Mouse (Mus musculus) right cerebral cortex, postnatal 10 days (tissue): ENCODE data around the gene Eml6.

Experiments used
- DNase-seq, 2 experiments: peaks; one replicate each; pipeline ENCODE4 v3.0.0; 2021; ENCODE audit warnings: low spot score in 2 of 2

The Eml6 gene

DNA sequence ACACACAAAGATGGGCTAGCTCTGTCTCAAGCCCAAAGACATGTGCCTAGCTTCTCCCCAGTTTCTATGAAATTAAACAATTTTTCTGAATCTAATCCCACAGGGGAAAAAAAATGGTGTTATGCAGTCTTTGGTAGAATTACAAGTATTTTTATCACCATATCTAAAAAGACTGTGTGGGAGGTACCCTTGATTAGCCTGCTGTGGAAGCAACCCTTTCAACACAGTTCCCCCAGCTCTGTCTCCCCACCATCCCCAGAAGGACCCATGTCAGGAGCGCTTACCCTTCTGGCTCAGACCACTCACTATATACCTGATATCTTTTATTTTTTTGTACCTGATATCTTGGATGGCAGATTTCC is 276.4 kb downstream of the Eml6 start:
- no peak for DNase-seq

GRCm38 (mm10) chr11:29748750-29749467 is 276.9 kb downstream of the Eml6 start:
- DNase-seq = no peak

GRCm38 (mm10) chr11:29747881-29748280 is 278.0 kb downstream of the Eml6 start:
- DNase-seq = no peak

DNA sequence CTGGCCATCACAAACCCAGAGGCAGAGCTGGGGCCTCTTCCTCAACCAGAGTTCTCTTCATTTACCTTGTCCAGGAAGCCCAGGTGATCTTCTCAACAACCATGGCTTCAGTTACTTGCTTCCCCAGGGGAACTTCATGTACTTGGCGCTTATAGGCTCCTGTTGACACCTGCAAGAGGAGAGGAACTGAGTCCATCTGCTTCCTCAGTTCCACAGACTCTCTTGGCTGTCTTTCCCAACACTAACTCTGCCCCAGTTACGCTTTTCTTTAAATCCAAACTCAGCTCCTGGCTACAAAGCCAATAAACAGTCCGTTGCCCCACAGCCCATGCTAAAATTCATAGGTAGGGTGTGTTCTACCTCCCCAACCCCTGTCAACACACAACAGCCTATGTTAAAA is 278.5 kb downstream of the Eml6 start:
- no peak for DNase-seq

DNA sequence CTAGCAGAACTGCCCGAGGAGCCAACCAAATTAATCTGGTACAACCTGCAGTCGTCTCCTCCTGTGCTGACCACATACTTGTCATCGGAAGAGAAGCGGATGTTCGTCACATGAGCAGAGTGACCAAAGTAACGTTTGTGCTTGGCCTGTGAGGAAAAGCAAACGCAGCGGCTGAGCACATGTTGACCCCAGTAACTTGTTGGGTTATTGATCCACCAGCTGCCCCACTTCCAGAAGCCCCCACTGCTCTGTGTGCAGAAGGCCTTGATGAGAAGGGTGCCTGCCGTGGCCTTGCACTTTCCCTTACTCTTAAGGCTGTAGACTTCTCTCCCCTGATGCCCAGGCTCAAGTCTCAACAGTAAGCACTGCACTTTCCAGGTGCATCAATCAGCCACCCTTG is 279.6 kb downstream of the Eml6 start:
- no peak for DNase-seq

DNA sequence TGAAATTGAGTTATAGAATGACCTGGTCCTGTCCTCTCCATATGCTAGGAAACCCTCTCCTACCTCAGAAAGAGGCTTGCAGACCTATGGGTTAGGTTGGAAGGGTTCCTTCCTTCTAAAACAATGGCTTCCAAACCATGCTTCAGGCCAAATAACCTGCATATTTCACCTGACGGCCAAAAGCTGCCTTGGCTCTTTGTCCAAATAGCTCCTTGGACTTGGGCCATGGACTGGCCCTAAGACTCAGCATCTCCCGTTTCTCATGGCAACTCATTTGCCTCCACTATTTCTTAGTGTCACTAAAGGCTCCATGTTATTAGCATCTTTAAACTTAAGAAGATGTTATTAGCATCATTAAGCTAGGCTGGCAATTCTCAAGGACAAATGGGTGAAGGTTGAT is 280.3 kb downstream of the Eml6 start:
- DNase-seq = no peak

DNA sequence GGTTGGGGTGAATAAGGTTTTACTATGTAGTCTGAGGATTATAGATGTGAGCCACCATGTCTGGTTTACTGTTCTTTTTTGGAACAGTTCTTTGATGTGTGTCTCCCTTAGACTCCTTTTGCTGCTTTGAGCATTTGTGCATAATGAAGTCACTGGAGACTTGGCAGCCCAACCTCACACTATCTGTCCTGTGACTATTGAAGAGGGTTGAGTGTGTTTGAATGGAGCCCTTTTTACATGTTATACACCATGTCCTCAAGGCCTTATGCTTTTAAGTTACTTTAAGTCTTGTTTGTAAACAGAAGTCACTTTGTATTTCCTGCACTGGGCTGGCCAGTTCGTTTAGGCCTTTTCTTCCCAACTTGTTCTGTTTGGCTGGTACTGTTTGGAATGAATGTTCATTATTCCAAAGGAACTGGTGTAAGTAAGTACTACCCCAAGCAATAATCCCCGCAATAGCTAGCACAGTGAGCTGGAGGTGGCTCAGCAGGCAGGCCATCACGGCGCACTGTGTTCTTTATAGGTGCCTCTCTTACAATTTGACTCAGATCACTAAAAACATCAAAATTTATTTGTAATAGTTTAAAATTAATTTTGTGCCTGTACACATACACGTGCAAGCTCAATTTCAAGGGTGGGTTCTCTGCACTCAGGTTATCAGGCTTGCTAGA is 280.9 kb downstream of the Eml6 start:
- DNase-seq = no peak

GRCm38 (mm10) chr11:29739752-29740151 is 286.1 kb downstream of the Eml6 start:
- DNase-seq = no peak

- DNase-seq = no peak
Measured at GRCm38 (mm10) chr11:29727901-29728300, 297.9 kb downstream of the Eml6 start.

GRCm38 (mm10) chr11:29725610-29726009 is 300.2 kb downstream of the Eml6 start:
- no peak for DNase-seq

DNA sequence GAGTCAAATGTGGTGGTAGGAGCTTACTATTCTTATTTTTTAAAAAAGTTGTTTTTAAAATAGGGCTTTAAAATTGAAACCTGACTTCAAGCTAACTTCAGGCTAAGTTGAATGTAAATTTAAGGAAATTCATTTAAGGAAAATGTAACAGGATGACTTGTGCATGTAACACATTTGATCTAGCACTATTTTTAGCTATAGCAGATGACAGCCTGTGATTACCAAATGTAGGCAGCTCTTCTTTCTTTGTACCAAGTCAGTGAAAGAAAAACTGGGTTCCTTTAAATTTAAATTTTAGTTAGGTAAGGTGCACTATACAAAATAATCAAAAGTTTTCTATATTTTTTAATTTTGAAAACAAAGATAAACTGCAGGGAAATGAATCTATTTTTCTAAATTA is 300.7 kb downstream of the Eml6 start:
- no peak for DNase-seq

DNA sequence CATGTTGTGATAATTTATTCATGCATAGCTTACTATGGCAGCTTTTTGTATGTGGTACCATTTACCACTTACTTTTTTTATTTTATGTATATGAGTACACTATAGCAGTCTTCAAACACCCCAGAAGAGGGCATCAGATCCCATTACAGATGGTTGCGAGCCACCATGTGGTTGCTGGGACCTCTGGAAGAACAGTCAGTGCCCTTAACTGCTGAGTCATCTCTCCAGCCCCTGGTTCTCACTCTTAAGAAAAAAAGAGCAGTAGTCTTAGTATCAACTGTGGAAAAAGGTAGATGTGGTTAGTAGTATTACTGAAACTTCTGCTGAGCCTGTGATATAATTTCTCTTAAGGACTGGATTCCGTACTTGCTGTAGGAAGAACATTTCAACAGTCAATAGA is 301.6 kb downstream of the Eml6 start:
- no peak for DNase-seq

- DNase-seq = no peak
Measured at GRCm38 (mm10) chr11:29719597-29719996, 306.2 kb downstream of the Eml6 start.

- DNase-seq = peak in 1 of 2 experiments; percentile 40
Measured at GRCm38 (mm10) chr11:29718541-29718940, 307.3 kb downstream of the Eml6 start.

- no peak for DNase-seq
Measured at GRCm38 (mm10) chr11:29715499-29715898, 310.3 kb downstream of the Eml6 start.

- DNase-seq = peak in 1 of 2 experiments; percentile 34
Measured at GRCm38 (mm10) chr11:29714789-29715188, 311.0 kb downstream of the Eml6 start.

- DNase-seq = no peak
Measured at GRCm38 (mm10) chr11:29714114-29714513, 311.7 kb downstream of the Eml6 start.

GRCm38 (mm10) chr11:29709512-29709911 is 316.3 kb downstream of the Eml6 start:
- DNase-seq = no peak

GRCm38 (mm10) chr11:29706845-29707244 is 319.0 kb downstream of the Eml6 start:
- no peak for DNase-seq

- DNase-seq = no peak
Measured at GRCm38 (mm10) chr11:29705263-29705662, 320.6 kb downstream of the Eml6 start.

DNA sequence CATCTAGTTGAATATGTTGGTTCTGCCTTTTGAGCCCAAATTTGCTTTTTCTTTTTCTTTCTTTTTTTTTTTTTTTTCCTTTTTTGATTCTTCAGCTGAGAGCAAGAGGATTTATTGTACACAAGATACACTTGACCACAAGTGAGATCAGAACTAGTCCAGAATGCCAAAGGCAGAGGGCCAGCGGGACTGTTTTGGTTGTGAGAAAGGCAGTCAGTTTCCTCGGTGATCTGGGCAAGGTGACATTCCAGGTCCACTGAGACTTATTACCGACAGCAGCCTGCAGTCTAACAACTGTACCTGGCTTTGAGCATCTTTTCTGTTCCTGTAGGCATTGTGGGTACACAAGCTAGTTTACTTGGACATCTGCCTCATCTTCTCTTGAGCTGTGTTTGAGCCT is 323.1 kb downstream of the Eml6 start:
- DNase-seq = peak in 1 of 2 experiments; percentile 37

DNA sequence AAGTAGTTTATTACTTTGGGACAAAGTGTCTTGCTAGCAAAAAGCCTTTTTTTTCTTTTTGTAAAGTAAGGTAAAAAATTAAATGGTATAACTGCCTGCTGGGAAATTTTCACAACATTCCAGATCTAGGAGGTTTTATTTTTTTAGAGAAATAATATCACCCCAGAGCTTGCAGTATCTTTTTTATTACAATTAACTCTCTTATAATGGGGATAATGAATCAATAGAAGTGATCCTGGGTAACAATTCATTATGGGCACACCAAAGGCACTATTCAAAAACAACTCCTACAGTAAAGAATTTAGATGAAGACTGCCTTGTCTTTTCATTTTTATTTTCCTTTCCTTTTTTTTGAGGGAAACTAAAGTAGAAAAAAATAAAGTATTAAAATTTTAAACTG is 331.1 kb downstream of the Eml6 start:
- DNase-seq = no peak

- peak; percentile 91 for DNase-seq
Measured at GRCm38 (mm10) chr11:29693576-29694410, 332.0 kb downstream of the Eml6 start.
